Mouse (Mus musculus) spleen, adult 2 months (tissue): Measurements from ENCODE around the gene Ston2.

Experiments
- CTCF ChIP-seq: fragments of 200-500 bp; IDR thresholded peaks from 2 replicates; pipeline ENCODE4 v1.5.1; 2011; ENCODE audit warnings: mild to moderate bottlenecking, inconsistent platforms; ENCODE audit not compliant: insufficient read depth, insufficient read length, insufficient replicate concordance; ENCODE audit errors: extremely low read depth
- POLR2A ChIP-seq: fragments of 200-500 bp; IDR thresholded peaks from 2 replicates; pipeline ENCODE4 v1.6.1; 2011; ENCODE audit warnings: low read depth, low read length, inconsistent platforms

DNA sequence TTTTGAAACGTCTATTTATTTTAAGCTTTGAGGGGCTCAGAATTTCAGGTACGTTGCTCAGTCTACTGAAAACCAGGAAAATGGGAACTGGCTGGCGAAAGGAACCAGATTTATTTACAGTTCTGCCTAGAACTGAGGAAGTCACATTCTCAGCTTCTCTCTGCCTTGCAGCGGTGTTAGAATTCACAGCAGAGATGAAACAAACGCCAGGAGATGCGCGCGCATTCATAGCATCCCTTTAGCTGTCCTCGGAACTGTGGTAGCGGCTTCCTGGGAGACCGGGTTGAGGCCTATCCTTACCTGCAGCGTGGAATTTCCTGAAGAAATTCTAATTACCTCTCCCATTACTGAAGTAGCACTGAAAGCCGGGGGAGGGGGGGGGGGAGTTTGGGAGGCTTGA is 181.5 kb downstream of the Ston2 start:
- TF ChIP-seq POLR2A, result no peak
- no peak for TF ChIP-seq CTCF
